Mouse (Mus musculus) cerebellum, adult 18-20 months (tissue): ENCODE data around the gene Arglu1.

Experiments
- DNase-seq, 2 experiments: peaks; one replicate each; pipeline ENCODE4 v3.0.0; 2021

Gene Arglu1

DNA sequence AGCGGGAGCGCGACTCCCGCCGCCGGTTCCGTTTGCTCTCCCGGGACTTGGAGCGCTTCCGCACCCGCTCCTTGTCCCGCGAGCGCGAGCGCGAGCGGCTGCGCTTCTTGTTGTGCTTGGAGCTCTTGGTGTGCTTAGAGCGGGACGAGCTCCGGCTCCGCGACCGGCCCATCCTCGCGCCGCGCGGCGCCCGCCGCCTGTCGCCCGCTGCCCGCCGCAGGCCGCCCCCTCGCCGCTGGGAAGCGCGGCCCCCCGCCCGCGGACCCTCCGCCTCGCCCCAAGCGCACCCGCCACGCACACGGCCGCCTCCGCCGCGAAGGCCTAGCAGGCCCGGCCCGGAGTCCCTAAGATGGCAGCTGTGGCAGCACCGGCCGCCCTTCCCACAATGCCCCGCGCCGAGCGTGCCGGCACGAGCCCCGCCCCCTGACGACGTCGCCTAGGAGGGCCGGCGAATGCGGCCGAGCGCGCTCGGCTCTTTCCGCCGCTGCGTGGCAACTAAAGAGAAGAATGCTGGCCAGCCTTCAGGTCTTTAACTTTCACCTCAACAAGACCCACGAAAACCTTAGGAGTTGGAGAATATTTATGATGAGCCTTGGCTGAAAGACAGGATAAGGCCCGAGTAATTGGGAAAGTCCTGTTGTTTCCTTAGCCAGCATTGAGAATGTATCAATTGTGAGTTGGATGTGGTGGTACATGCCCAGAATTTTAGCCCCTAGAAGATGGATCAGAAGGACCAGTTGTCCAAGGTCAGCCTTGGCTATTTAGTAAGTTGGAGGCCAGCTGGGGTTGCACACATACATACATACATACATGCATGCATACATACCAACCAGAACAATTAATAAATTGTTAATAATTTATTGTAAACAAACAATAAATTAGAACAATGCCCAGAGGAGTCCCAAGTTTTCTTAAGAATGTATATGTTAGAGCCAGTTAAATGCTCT, at the start of gene Arglu1:
TSS of gene Arglu1 (minus strand) at position 376 of the 947 bp plus-strand sequence.
- peak; percentile 97 to 100 for DNase-seq

DNA sequence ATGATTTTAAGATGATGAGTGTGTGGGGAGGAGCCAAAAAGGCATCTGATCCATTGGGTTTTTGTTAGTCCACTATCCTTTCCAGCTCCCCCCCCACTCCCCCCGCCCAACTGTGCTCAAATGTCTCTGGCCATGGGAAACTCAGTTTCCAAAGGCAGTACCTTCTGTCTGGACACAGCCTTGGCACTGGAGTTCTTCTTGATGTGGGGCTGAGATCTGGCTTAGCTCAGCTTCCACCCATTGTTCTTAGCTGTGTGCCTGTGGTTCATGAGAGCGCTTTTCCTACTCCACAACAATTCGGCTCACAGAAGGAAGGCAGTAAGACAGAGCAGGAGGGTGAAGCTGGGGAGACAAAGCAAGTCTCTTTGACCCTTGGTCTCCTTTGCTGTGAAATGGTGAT, 47.0 kb upstream of the Arglu1 start:
- DNase-seq, result no peak

DNA sequence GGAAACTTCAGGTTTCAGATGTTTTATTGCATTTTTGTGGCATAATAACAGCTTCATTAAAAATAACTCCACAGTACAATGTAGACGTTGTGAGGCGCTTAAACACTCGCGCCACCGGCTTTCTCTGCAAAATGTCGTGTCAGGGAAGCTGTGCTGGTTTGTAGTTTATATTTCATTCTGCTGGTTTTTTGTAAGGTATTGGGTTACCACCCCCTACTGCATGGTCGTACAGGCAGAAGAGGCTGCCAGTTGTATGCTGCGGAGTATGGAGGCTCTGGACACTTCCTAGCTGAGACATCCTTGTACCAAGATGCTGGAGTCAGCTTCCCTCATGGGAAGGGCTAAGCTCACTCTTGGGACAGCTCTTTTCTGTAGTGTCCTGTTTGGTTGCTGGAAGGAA, 46.5 kb upstream of the Arglu1 start:
- no peak for DNase-seq

DNA sequence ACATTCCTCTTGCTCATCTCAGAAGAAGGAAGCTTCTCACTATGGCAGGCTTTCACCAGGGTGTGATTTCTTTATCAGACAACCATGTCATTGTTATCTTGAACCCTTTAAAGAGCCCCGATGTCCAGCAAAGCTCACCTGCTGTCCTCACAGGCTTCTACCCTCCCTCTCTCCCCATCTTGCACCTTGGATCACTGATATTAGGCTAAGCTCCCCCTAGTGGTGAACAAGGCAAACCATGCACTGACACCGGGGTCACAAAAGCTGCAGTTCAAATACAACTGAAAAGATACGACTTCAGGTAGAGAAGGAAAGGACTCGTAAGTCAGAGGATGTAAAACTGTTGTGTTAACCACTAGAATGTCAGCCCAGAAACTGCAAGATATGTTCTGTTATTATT, 43.5 kb upstream of the Arglu1 start:
- DNase-seq, result peak; percentile 14 to 24

DNA sequence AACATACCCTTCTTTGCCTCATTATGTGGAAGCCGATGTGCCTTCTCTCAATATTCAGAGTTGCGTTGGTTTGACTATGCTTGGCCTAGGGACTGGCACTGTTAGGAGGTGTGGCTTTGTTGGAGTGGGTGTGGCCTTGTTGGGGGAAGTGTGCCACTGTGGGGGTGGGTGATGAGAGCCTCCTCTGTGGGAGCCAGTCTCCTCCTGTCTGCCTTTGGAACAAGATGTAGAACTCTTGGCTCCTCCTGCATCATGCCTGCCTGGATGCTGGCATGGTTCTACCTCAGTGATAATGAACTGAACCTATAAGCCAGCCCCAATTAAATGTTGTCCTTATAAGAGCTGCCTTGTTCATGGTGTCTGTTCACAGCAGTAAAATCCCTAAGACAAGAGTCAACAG, 38.3 kb upstream of the Arglu1 start:
- no peak for DNase-seq

DNA sequence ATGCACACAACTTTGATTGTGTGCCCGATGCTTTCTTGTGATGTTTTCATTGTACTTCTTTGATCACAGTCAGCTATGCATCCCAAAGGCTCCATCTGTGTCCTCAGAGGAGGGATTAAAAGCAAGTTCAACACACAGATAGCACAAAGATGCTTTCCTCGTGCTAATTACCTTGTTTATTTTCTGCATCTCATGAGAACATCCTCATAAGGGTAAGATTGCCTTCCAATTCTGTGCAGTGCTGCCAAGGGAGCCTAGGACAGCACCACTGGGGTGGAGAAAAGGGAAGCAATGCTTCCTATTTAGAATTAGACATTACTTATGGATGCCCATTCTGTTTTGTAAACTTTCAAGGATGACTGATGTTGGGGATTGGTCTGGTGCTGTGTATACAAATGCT, 36.2 kb upstream of the Arglu1 start:
- no peak for DNase-seq

DNA sequence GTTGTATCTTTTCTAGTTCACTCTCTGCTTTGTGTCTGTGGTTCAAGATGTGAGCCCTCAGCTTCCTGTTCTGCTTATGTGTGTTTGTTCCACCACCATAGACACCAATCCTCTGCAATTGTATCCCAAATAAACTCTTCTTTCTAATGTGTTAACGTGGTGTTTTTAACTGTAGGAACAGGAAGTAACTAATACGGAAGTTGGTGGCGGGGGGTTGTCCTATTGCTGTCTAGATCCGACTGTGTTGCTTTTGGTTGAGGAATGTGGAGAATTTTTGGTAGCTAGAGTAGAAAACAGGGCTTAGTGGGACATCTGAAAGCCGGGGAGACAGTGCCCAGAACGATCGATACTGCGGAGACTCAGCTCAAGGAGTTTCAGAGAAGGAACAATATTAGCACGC, 14.5 kb upstream of the Arglu1 start:
- DNase-seq, result no peak

DNA sequence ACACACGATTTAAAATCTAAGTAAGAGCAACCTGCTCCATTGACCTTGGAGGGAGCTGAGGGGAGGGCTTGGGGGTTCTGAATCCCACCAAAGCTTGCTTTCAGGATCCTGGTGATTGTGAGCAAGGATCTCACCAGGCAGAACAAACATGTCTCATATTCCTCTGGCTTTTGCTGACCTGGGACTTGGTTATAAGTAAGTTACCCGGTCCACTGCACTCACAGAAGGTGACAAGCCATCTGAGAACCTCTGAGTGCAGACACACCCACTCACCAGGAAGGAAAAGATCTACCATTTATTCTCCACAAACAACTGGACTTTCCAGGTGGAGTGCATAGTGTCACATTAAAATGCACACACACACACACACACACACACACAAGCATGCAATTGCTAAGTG, 13.3 kb upstream of the Arglu1 start:
- DNase-seq, result no peak

DNA sequence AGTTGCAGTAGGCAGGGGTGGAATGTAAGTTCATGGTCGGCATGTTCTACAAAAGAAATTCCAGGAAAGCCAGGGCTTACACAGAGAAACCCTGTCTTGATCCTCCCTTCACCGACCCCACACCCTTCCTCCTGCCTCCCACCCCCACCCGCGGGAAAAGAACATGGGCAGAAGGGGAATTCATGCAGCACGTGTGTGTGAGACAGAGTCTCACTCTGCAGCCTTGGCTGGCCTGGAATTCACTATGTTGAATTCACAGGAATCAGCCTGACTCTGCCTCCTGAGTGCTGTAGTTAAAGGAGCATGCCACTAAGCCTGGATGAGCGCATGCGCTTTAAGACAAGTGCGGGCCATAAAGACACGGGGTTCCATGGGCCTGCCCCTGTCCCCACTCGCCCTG, 10.5 kb upstream of the Arglu1 start:
- DNase-seq, result no peak

DNA sequence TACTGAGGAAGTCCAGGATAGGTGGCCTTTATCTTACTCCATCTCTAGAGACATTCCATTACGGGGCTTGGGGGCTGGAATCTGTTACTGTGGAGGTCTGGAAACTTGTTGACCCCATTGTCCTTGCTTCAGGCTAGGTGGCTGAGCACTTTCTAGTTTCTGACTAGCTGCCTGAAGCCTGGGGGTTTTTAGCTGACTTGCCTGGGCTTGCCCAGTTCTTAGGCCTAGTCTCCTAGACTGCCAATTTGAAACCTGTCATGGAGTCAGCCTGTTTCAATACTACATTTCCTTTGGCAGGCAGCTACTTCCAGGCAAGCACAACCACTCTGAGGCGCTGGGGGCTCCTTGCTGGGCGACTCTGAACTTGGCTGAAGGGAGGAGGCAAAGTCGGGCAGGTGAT, 9.9 kb upstream of the Arglu1 start:
- no peak for DNase-seq

DNA sequence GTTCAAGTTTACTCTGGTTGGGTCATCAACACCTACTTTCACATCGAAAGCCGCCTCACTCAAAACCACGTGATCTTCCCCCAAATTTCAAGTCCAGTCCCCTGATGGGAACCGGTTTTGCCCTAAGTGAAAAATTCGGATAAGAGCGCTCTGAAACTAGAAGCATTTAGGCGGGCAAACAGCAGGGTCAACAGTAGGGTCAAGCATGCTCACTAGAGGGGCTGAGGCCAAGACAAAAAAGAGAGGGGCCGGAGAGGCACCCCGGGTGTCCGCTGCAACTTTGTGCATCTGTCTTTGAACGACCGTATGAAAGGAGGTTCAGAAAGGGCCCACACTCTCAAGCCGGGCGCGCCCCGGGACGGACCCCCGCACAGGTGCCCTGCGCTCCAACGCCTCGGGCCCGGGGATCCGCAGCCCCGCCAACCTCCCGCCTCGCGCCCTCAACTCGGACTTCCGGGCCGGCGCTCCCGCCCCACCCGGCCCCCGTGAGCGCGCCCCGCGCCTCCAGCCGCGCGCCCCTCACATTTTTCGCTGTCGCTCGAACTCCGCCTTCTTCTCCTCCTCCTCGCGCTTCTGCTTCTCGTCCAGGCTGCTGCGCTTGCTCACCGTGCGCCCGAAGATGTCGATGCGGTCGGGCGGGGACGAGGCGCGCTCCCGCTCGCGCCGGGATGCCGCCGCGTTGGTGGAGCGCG, 721 bp downstream of the Arglu1 start:
- DNase-seq, result peak; percentile 56 to 72

DNA sequence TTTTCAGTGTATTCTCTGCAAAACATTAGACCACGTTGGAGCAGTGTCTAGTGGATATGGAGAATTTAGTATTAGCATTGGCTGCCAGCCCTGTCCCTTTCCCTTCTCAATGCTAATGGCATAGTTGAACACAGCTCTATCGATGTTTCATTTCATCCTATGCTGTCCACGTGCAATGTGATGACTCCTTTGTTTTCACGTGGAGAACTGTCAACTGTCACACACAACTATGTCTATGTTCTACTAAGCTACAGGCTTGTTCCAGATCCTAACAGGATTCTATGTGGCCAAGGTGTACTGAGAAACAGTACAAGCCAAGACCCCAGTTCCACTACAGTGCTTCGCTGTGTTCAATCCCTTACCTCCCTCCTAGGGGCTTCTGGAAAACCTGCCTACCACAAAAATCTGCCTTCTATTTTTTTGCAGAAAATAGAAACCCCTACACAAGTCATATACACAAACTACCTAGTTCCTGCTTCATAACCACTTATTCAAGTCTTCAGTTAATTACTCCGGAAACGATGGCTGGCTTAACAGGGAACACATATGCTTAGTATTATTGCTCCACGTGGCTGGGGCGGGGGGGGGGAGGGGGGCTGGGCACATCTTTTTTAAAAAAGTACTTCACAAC, 1.4 kb downstream of the Arglu1 start:
- no peak for DNase-seq

DNA sequence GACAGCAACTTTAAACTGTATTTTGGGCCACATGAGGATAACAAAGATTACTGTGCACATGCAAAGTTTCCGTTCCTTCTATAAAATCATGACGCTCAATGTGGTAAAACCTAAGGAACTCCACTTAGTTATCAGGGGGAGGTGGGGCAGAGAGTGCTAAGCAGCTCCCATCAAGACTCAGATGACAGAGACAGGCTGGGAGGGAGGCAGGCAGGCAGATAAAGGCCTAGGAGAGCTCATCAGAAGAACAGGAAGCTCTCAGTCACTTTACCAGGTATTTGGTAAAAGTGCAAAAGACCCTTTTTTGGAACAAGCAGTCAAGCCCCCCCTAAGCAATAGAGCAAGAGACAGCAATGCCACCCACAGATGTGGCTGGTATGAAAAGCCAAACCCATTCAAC, 4.8 kb downstream of the Arglu1 start:
- no peak for DNase-seq

DNA sequence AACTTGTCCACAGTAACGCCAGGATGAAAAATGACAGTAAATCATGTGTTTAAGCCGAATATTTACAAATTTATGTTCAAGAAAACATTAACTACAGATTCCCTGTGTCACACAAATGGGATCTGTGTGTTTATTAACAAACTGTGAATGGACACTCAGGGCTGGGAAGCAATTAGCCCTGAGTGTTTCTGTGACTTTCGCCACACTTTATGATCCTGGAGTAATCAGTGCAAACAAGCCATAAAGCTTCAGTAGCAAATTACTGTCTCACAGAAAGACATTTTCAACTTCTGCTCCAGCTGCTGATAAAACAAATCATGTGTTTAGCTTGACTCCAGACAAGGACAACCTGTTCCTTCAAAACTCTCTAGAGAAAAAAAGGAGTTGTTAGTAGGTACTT, 7.6 kb downstream of the Arglu1 start:
- no peak for DNase-seq

DNA sequence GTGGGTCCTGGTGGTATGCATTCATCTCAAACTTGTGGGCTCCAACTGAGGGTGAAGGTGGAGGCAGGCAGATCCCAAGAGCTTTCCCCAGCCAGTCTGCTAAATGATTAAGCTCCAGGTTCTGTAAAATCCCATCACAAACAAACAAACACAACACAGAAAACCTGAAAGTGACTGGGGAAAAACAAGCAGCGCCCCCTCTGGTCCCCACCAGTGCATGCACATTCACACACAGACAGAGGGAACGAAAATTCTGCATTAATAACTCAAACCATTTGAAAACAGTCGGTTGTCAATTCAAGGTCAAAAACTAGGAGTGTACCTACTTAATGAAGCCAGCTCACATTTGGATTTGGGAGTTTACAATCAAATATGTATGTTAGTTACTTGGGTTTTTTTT, 12.1 kb downstream of the Arglu1 start:
- DNase-seq, result no peak

DNA sequence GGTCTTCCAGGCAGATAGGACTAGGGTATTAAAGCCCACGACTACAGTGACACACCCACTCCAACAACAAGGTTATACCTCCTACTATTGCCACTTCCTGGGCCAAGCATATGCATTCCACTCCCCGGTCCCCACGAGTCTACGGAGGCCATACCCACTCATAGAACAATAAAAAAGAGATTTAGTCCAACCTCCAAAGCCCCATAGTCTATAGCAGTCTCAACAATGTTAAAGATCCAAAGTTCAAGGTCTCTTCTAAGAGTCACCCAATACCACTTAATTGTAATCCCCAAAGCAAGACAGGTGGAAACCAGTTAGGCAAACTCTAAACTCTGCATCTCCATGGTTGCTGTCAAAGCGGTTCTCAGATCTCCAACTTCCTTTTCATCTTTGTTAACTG, 15.5 kb downstream of the Arglu1 start:
- DNase-seq, result no peak

DNA sequence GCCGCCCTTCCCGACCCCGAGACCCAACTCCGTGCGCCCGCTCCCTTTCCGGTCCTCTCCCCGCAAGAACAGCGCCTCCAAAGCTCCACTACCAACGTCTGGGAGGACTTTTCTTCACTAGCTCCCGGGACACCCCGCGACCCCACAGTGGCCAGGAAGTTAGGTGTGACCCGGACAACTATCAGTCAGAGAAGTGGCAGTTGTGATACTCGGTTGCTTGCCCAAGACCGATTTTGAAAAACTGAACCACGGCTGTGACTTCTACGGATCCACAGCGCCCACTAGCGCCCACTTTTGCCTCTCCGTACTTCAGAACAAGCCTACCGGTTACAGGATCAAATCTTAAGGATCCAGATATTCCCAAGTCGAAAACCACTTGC, 28.6 kb downstream of the Arglu1 start:
- DNase-seq, result peak; percentile 81 to 88

DNA sequence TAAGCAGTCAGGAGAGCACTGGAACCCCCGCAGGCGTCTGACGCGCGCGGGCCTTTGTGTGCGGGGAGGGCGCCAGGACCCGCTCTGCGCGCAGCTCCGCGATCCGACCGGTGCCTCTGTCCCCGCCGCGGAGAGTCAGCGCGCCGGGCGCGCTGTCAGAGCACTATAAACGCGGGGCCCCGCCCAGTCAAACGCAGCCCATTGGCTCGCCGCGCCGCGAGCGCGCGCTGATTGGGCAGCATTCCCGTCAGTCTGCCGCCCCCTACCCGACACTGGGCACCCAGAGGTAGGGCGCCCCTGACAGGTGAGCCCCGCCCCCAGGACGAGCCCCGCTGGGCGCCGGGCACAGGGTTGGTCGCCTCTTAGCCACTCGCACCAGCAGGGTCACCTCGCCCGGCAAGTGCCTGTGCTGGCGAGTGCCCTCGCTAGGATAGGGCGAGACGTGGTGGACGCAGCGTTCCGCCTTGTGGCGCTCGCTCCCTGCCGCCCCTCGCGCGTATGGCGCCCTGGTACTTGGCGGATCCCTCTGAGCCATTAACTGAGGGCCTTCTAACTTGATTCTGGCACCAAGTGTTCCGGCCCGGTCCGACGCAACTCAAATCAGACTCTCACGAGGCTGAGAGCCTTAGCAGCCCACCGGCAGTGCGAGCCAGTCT, 29.1 kb downstream of the Arglu1 start, which contains the start of gene Efnb2:
TSS of gene Efnb2 (minus strand) at position 140 of the 656 bp plus-strand sequence.
- DNase-seq, result peak; percentile 69 to 80

DNA sequence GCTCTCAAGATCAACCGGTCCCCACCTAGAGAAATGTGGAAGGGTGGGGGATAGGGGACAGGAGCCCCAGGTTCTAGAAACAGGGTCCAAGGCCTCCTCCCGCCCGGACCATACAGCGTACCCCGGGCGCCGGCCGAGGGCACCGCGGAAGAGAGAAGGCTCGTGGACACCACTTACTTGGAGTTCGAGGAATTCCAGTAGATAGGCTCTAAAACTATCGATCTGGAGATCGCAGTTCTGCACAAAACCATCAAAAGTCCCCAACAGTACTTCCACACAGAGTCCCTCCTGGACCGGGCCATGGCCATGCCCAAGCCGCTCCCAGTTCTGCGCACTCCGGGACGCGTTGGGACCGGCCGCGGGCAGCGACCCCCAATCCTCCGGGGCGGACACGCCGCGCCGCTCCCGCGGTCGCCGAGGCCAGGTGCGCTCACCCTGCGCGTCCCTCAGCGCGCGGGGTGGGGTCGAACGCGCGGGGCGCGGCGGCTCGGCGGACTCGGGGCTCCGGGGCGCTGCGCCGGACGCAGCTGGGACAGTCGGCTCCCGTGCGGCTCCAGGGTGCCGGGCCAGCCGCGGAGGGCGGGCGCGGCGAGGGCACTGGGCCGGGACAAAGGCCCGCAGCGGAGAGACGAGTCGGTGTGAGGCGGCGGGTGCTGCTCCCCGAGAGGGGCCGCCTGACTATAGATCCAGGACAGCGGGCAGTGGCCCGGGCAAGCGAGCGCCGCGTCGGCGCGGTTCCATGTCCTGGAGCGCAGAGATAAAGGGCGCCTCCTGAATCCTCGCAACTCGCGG, 29.8 kb downstream of the Arglu1 start:
- DNase-seq, result no peak

DNA sequence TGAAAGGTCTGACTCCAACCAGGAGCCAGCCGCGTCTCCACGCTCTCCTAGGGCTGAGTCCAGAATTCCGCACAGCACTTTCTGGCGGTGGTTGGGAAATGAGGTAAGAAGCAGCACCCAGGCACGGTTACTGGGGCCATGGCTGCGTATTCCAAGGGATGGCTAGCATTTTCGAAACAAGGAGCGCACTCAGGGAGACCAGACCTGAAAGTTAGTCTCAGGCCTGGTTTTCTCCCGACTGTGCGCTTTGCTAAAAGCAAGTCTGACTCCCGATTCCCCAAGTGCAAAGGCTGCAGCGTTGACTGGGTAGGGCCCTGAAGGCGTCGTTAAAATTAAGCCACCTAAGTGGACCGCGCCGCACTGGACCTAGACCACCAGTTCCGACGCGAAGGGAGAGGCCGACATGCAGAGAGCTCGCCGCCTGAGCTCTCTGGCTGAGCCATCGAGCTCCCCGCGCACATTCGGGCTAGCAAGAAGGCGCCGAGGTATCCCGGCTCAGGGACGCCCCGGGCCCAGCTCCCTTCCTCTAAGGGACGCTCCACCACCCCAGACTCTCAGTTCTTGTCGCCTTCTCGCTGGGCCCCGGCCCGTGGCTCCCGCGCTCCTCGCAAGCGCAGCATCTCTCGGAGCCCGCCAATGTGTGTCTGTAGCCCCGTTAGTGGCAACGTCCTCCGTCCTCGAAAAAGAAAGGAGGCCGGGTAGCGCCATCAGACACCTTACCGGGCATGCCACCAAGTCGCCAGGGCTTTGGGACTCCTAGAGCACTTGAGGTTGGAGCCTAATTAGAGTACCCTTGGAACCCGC, 30.6 kb downstream of the Arglu1 start:
- peak in 1 of 2 experiments; percentile 24 for DNase-seq
